Mouse (Mus musculus): ENCODE results near the gene BC034090. TPM values are rescaled to one million over a fixed set of nuclear protein-coding genes. Genes with fewer than 3 reads are reported as not detected.

Gene BC034090
- polyA plus RNA-seq, 1 experiment, result 4.7 TPM

GRCm38 (mm10) chr1:155211017-155211416, 33.2 kb downstream of the BC034090 start:
- H3K36me3 ChIP-seq (ENCODE audit: control insufficient read depth, insufficient read depth, low read length), result no peaks in the 10 kb centered on the region
- H3K27ac ChIP-seq (ENCODE audit: control insufficient read depth, insufficient read depth, low read depth, low read length), result no peak overlapping the region
- no peak for TF ChIP-seq CTCF (IDR thresholded peaks at IDR 0.05; ENCODE audit: control insufficient read depth, insufficient read depth, insufficient replicate concordance, low read depth, low read length)
- no peak for TF ChIP-seq POLR2A (IDR thresholded peaks at IDR 0.05; ENCODE audit: control insufficient read depth, low read depth, low read length)
- no peaks in the 10 kb centered on the region for H3K27me3 ChIP-seq (ENCODE audit: control insufficient read depth, insufficient read depth, low read length)
- no peaks in the 10 kb centered on the region; the same call in 1 of the 2 replicates for H3K4me1 ChIP-seq (ENCODE audit: control insufficient read depth, insufficient read depth, low read length)
- no peak overlapping the region for H3K4me3 ChIP-seq (ENCODE audit: control insufficient read depth, low read depth, low read length)

DNA sequence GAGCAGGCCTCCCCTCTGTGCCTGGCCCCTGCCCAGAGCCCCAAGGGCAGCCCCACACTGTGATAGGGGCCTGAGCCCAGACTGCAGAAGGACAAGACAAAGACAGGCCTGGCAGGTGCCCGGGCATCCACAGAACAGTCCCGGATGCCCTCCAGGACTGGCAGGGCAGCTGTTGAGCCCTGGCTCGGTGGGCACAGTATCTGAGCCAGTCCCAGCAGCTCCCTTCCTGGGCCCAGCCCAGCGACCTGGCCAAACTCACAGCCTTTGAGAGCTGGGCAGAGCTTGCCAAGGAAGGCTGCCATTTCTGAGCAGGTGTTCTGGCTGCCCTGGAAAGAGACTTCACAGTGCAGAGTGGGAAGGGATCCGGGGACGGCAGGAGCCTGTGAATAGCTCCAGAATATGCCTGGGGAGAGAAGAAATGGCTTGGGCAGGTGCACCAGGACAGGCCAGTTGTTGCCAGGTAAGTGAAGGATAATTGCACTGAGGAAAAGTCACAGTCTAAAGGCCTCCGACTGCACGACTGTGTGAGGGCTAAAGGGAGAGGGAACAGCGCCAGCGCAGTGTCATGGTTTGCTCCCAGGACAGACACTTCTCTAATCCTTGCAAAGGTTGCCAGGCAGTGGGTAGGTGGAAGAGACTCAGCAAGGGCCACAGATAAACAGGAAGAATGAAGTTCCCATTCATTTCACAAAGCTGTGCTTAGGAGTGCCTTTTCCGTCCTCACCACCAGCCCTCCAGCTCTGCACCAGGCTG, 34.1 kb downstream of the BC034090 start:
- Histone ChIP-seq H3K4me3 (ENCODE audit: control insufficient read depth, low read depth, low read length) (no peak overlapping the region), H3K36me3 (ENCODE audit: control insufficient read depth, insufficient read depth, low read length) (no peaks in the 10 kb centered on the region), H3K4me1 (ENCODE audit: control insufficient read depth, insufficient read depth, low read length) (no peaks in the 10 kb centered on the region; the same call in 1 of the 2 replicates), H3K27me3 (ENCODE audit: control insufficient read depth, insufficient read depth, low read length) (no peaks in the 10 kb centered on the region), H3K27ac (ENCODE audit: control insufficient read depth, insufficient read depth, low read depth, low read length) (no peak overlapping the region)
- TF ChIP-seq CTCF (IDR thresholded peaks at IDR 0.05; ENCODE audit: control insufficient read depth, insufficient read depth, insufficient replicate concordance, low read depth, low read length) (no peak), POLR2A (IDR thresholded peaks at IDR 0.05; ENCODE audit: control insufficient read depth, low read depth, low read length) (no peak)

GRCm38 (mm10) chr1:155207859-155208258, 36.4 kb downstream of the BC034090 start:
- no peak overlapping the region for H3K27ac ChIP-seq (ENCODE audit: control insufficient read depth, insufficient read depth, low read depth, low read length)
- H3K36me3 ChIP-seq (ENCODE audit: control insufficient read depth, insufficient read depth, low read length), result no peaks in the 10 kb centered on the region
- TF ChIP-seq CTCF (IDR thresholded peaks at IDR 0.05; ENCODE audit: control insufficient read depth, insufficient read depth, insufficient replicate concordance, low read depth, low read length) (no peak), POLR2A (IDR thresholded peaks at IDR 0.05; ENCODE audit: control insufficient read depth, low read depth, low read length) (no peak)
- no peaks in the 10 kb centered on the region for H3K4me1 ChIP-seq (ENCODE audit: control insufficient read depth, insufficient read depth, low read length)
- H3K27me3 ChIP-seq (ENCODE audit: control insufficient read depth, insufficient read depth, low read length), result no peaks in the 10 kb centered on the region
- no peak overlapping the region for H3K4me3 ChIP-seq (ENCODE audit: control insufficient read depth, low read depth, low read length)

GRCm38 (mm10) chr1:155205822-155206660, 38.2 kb downstream of the BC034090 start:
- Histone ChIP-seq H3K36me3 (ENCODE audit: control insufficient read depth, insufficient read depth, low read length) (no peaks in the 10 kb centered on the region; the same call in 1 of the 2 replicates), H3K4me1 (ENCODE audit: control insufficient read depth, insufficient read depth, low read length) (no peaks in the 10 kb centered on the region), H3K27me3 (ENCODE audit: control insufficient read depth, insufficient read depth, low read length) (no peaks in the 10 kb centered on the region), H3K27ac (ENCODE audit: control insufficient read depth, insufficient read depth, low read depth, low read length) (no peak overlapping the region), H3K4me3 (ENCODE audit: control insufficient read depth, low read depth, low read length) (no peak overlapping the region)
- TF ChIP-seq CTCF (IDR thresholded peaks at IDR 0.05; ENCODE audit: control insufficient read depth, insufficient read depth, insufficient replicate concordance, low read depth, low read length) (no peak), POLR2A (IDR thresholded peaks at IDR 0.05; ENCODE audit: control insufficient read depth, low read depth, low read length) (no peak)

DNA sequence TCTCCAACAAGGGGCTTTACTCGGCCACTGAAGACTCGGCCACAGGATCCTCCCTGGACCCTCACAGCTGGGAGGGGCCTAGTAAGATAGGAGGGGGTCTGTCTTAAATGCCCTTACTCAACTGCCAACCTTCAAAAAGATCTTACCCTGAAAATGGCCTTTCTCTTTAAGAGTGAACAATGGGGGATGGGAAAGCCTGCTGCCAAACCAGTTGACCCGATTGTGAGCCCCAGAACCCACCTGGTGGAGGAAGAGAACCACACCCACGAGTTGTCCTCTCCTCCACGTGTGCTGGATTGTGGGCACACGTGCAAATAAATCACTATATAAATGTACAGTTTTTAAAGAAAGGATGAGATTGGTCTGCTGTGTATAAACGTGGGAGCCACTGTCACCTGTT, 38.9 kb downstream of the BC034090 start:
- no peak for TF ChIP-seq POLR2A (IDR thresholded peaks at IDR 0.05; ENCODE audit: control insufficient read depth, low read depth, low read length)
- TF ChIP-seq CTCF (IDR thresholded peaks at IDR 0.05; ENCODE audit: control insufficient read depth, insufficient read depth, insufficient replicate concordance, low read depth, low read length), result no peak
- H3K27ac ChIP-seq (ENCODE audit: control insufficient read depth, insufficient read depth, low read depth, low read length), result no peak overlapping the region
- H3K4me1 ChIP-seq (ENCODE audit: control insufficient read depth, insufficient read depth, low read length), result no peaks in the 10 kb centered on the region
- H3K36me3 ChIP-seq (ENCODE audit: control insufficient read depth, insufficient read depth, low read length), result no peaks in the 10 kb centered on the region; the same call in 1 of the 2 replicates
- H3K4me3 ChIP-seq (ENCODE audit: control insufficient read depth, low read depth, low read length), result no peak overlapping the region
- no peaks in the 10 kb centered on the region for H3K27me3 ChIP-seq (ENCODE audit: control insufficient read depth, insufficient read depth, low read length)

DNA sequence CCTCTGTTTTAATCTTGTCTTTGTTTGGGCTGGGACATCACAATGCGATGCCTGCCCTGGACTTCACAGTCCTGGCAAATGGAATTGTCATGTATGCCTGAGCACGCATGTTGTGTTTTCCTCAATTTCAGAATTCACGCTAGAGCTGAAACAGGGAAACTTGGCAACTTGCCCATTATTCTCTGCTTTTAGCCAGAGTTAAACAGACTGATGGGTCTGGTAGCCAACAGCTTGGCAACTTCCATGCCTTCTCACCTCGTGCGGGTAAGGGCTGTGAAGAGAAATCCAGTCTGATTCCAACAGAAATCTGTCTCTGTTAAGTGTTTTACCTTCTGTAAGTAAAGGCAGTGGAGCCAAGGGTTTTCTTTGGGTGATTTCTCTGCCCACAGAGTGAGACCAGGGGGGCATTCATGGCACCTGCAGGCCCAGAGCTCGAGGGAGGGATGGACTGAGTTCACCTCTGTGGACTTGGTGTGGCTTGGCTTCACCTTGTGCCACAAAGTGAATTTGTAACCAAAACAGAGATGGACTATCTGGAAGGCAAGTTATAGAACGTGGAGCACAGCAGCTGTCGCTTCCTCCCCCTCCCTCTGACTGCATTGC, 39.6 kb downstream of the BC034090 start:
- TF ChIP-seq CTCF (IDR thresholded peaks at IDR 0.05; ENCODE audit: control insufficient read depth, insufficient read depth, insufficient replicate concordance, low read depth, low read length) (no peak), POLR2A (IDR thresholded peaks at IDR 0.05; ENCODE audit: control insufficient read depth, low read depth, low read length) (no peak)
- H3K27ac ChIP-seq (ENCODE audit: control insufficient read depth, insufficient read depth, low read depth, low read length), result no peak overlapping the region

GRCm38 (mm10) chr1:155203954-155204353, 40.3 kb downstream of the BC034090 start:
- no peak for TF ChIP-seq CTCF (IDR thresholded peaks at IDR 0.05; ENCODE audit: control insufficient read depth, insufficient read depth, insufficient replicate concordance, low read depth, low read length)
- no peak for TF ChIP-seq POLR2A (IDR thresholded peaks at IDR 0.05; ENCODE audit: control insufficient read depth, low read depth, low read length)

More for the DNA sequence above, 39.6 kb downstream of the BC034090 start:
- Histone ChIP-seq H3K36me3 (ENCODE audit: control insufficient read depth, insufficient read depth, low read length) (no peaks in the 10 kb centered on the region; the same call in 1 of the 2 replicates), H3K4me3 (ENCODE audit: control insufficient read depth, low read depth, low read length) (no peak overlapping the region), H3K4me1 (ENCODE audit: control insufficient read depth, insufficient read depth, low read length) (no peaks in the 10 kb centered on the region), H3K27me3 (ENCODE audit: control insufficient read depth, insufficient read depth, low read length) (no peaks in the 10 kb centered on the region)

More at GRCm38 (mm10) chr1:155203954-155204353, 40.3 kb downstream of the BC034090 start:
- Histone ChIP-seq H3K27me3 (ENCODE audit: control insufficient read depth, insufficient read depth, low read length) (no peaks in the 10 kb centered on the region), H3K27ac (ENCODE audit: control insufficient read depth, insufficient read depth, low read depth, low read length) (no peak overlapping the region), H3K4me1 (ENCODE audit: control insufficient read depth, insufficient read depth, low read length) (no peaks in the 10 kb centered on the region), H3K4me3 (ENCODE audit: control insufficient read depth, low read depth, low read length) (no peak overlapping the region), H3K36me3 (ENCODE audit: control insufficient read depth, insufficient read depth, low read length) (no peaks in the 10 kb centered on the region; the same call in 1 of the 2 replicates)

Data from testis, adult 2 months (tissue).